Mouse (Mus musculus) embryonic facial prominence, embryonic 13.5 days (tissue): ENCODE results near the gene Mgl2. TPM values are rescaled to one million over a fixed set of nuclear protein-coding genes. Genes with fewer than 3 reads are reported as not detected.

Experiments
- ATAC-seq: fragments of 200-750 bp; cut with Nextera tagmentation; 2 replicates; pipeline ENCODE4 v1.8.0; 2017; ENCODE audit warnings: low read depth; ENCODE audit not compliant: insufficient number of reproducible peaks, insufficient read depth, low FRiP score, low TSS enrichment
- H3K27ac ChIP-seq: fragments of 300-500 bp; sonication (generic); 2 replicates; pipeline ENCODE4 v1.5.1; 2015; ENCODE audit warnings: moderate library complexity, mild to moderate bottlenecking, inconsistent platforms
- H3K27me3 ChIP-seq: fragments of 300-500 bp; sonication (generic); 2 replicates; pipeline ENCODE4 v1.6.1; 2015; ENCODE audit warnings: mild to moderate bottlenecking, inconsistent platforms
- H3K36me3 ChIP-seq: fragments of 300-500 bp; sonication (generic); 2 replicates; pipeline ENCODE4 v1.6.1; 2015; ENCODE audit warnings: mild to moderate bottlenecking, inconsistent platforms
- H3K4me1 ChIP-seq: fragments of 300-500 bp; sonication (generic); 2 replicates; pipeline ENCODE4 v1.6.1; 2015; ENCODE audit warnings: inconsistent platforms
- H3K4me2 ChIP-seq: fragments of 300-500 bp; sonication (generic); 2 replicates; pipeline ENCODE4 v1.6.1; 2015; ENCODE audit warnings: moderate library complexity, mild to moderate bottlenecking, inconsistent platforms
- H3K4me3 ChIP-seq: fragments of 300-500 bp; sonication (generic); 2 replicates; pipeline ENCODE4 v1.5.1; 2015; ENCODE audit warnings: mild to moderate bottlenecking, inconsistent platforms
- H3K9ac ChIP-seq: fragments of 300-500 bp; sonication (generic); 2 replicates; pipeline ENCODE4 v1.6.1; 2015; ENCODE audit warnings: mild to moderate bottlenecking, inconsistent platforms
- H3K9me3 ChIP-seq: fragments of 300-500 bp; sonication (generic); 2 replicates; pipeline ENCODE4 v1.6.1; 2016; ENCODE audit warnings: inconsistent platforms
- WGBS: fragments of 180-500 bp; shearing (Covaris S2); methylation state at CpG from one replicate; pipeline ENCODE4 v1.1.7; 2015; ENCODE audit warnings: mixed read lengths; 5-methylcytosine and 5-hydroxymethylcytosine counted together
- polyA plus RNA-seq: library from polyadenylated mRNA; unstranded; fragments of >200 nt; fragmentation: Nextera tagmentation; extraction: Ambion mirVana; gene quantifications from 2 replicates; pipeline ENCODE4 v1.2.1, GENCODE M21; 2015

The Mgl2 gene
- 0.25 and 0.50 TPM in 2 replicates for polyA plus RNA-seq

GRCm38 (mm10) chr11:70129926-70130379 is at the start of gene Mgl2:
Gene Mgl2, plus strand, starts transcription at chr11:70130329.
- ATAC-seq = no peak
- Histone ChIP-seq H3K27me3 (no peaks in the 10 kb centered on the region), H3K9me3 (no peaks in the 10 kb centered on the region), H3K9ac (no peak within 1 kb of the TSS), H3K36me3 (no peaks in the 10 kb centered on the region), H3K4me2 (no peak within 1 kb of the TSS), H3K27ac (no peak within 1 kb of the TSS), H3K4me1 (no peaks in the 10 kb centered on the region), H3K4me3 (no peak within 1 kb of the TSS)
- WGBS = 80% methylated on average over 9 of the region's 9 CpGs

- 84% methylated on average over 15 of the region's 15 CpGs for WGBS
- no peak for ATAC-seq
- H3K36me3 ChIP-seq = no peaks in the 10 kb centered on the region
- H3K9me3 ChIP-seq = no peaks in the 10 kb centered on the region
- no peak overlapping the region for H3K27ac ChIP-seq
- no peak overlapping the region for H3K9ac ChIP-seq
- no peaks in the 10 kb centered on the region for H3K4me1 ChIP-seq
- no peaks in the 10 kb centered on the region for H3K27me3 ChIP-seq
- H3K4me2 ChIP-seq = no peak overlapping the region
- no peak overlapping the region for H3K4me3 ChIP-seq
These were observed 49.1 kb upstream of the Mgl2 start for GRCm38 (mm10) chr11:70080803-70081590.

DNA sequence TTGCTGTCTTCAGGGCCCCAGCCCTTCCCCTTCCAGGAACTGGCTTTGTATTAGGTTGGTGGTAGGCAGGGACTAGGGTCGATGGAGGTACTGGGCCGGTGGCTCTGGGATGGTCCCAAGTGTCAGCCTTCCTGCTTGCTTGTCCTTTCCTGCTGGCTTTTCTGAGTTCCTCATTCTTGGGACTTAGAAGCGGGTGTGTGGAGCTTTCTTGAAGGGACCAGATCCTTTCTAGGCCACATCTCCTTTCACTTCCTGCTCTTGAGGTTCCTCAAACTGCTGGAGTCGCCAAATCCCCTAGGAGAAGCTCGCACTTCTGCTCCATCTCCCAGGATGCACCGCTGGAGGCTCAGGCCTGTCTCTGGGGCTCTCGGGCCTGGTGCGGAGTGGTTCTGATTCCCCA is 45.6 kb upstream of the Mgl2 start:
- no peaks in the 10 kb centered on the region for H3K27me3 ChIP-seq
- 80% methylated on average over 8 of the region's 8 CpGs for WGBS
- no peak for ATAC-seq

DNA sequence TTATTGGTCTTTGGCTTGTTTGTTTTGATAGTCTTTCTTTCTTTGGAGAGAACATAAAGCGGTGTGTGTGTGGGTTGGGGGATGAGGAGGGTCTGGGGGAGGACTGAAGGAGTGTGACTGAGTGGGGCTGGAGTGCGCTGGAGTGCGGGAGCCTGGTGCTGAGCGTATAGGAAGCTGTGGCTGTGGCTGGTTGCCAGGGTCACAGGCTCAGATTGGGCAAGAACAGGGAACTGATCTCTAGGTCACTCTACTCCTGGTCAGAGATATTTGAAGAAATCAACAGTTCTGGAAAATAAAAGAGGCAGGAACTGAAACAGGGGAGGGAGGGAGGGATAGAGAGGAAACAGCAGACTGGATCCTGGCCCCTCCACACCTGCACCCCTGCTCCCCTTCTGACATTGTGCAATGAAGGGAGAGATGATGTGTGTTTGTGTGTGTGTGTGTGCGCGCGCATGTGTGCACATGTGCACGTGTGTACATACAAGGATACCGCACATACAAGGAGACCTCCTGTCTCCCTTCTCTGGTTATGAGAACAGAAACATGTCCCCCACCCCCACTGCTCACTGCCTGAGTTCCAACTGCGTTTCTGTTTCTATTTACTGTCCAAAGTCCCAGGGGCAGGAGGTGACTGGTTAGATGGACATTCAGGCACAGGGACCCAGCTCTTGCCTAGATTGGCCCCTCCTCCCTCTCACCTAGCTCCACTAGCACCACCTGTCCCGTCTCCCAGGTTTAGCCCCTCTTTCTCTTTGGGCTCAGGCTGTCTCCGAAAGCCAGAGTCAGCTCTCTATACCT is 37.9 kb upstream of the Mgl2 start, which contains the start of gene Asgr2:
TSS of gene Asgr2 (plus strand) at position 659 of the 798 bp plus-strand sequence.
- WGBS = 82% methylated on average over 12 of the region's 12 CpGs
- Histone ChIP-seq H3K4me1 (no peaks in the 10 kb centered on the region), H3K9me3 (0 out of 2 replicates have a peak, but pooled peaks cover 3% of the 10 kb centered on the region), H3K4me3 (no peak within 1 kb of the TSS), H3K4me2 (no peak within 1 kb of the TSS), H3K36me3 (no peaks in the 10 kb centered on the region), H3K27me3 (no peaks in the 10 kb centered on the region), H3K27ac (no peak within 1 kb of the TSS), H3K9ac (no peak within 1 kb of the TSS)
- no peak for ATAC-seq

More for the DNA sequence above, 45.6 kb upstream of the Mgl2 start:
- H3K36me3 ChIP-seq = no peaks in the 10 kb centered on the region
- H3K4me2 ChIP-seq = no peak overlapping the region
- H3K9me3 ChIP-seq = 0 out of 2 replicates have a peak, but pooled peaks cover 3% of the 10 kb centered on the region
- no peak overlapping the region for H3K27ac ChIP-seq
- no peak overlapping the region for H3K4me3 ChIP-seq
- no peak overlapping the region for H3K9ac ChIP-seq
- no peaks in the 10 kb centered on the region for H3K4me1 ChIP-seq

GRCm38 (mm10) chr11:70097396-70097795 is 32.7 kb upstream of the Mgl2 start:
- 78% methylated on average over 11 of the region's 11 CpGs for WGBS
- no peak overlapping the region for H3K4me3 ChIP-seq
- no peaks in the 10 kb centered on the region for H3K36me3 ChIP-seq
- no peaks in the 10 kb centered on the region for H3K9me3 ChIP-seq
- H3K4me2 ChIP-seq = no peak overlapping the region
- no peaks in the 10 kb centered on the region for H3K27me3 ChIP-seq
- H3K27ac ChIP-seq = no peak overlapping the region
- ATAC-seq = no peak
- no peak overlapping the region for H3K9ac ChIP-seq
- H3K4me1 ChIP-seq = no peaks in the 10 kb centered on the region

GRCm38 (mm10) chr11:70099102-70099501 is 31.0 kb upstream of the Mgl2 start:
- Histone ChIP-seq H3K27ac (no peak overlapping the region), H3K9ac (no peak overlapping the region), H3K9me3 (no peaks in the 10 kb centered on the region), H3K4me1 (no peaks in the 10 kb centered on the region), H3K4me2 (no peak overlapping the region), H3K4me3 (no peak overlapping the region), H3K27me3 (no peaks in the 10 kb centered on the region), H3K36me3 (no peaks in the 10 kb centered on the region)
- WGBS = 85% methylated on average over 2 of the region's 2 CpGs
- no peak for ATAC-seq

GRCm38 (mm10) chr11:70099809-70100208 is 30.3 kb upstream of the Mgl2 start:
- H3K4me2 ChIP-seq = no peak overlapping the region
- WGBS = 64% methylated on average over 2 of the region's 2 CpGs

DNA sequence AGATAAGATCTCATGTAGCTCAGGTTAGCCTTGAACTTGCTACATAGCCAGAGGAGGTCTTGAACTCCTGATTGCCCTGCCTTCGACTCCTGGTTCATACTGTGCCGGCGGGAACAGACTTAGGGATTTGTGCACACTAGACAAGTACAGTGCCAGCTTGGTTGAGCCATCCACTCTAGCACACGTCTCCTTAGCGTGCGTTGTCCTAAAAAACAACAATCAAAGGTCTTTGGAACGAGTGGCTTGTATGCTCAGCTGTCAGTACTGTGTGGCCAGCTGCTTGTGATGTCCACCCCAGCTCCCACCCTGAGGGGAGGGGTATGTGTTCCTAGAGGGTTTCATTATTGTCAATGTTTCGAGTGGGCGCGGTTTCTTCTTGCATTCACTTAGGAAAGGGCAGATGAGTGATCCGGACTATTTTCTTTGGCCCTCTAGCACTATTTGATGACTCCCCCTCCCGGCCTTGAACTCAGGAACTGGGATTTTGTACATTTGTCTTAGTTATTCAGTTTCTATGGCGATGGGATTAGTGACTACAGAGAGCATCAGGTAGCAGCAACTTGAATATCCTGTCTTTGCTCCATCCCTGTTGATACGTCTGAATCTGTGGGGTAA is 26.3 kb upstream of the Mgl2 start:
- Histone ChIP-seq H3K4me1 (no peaks in the 10 kb centered on the region), H3K4me3 (no peak overlapping the region), H3K27ac (no peak overlapping the region), H3K4me2 (no peak overlapping the region), H3K9me3 (no peaks in the 10 kb centered on the region), H3K9ac (no peak overlapping the region), H3K36me3 (no peaks in the 10 kb centered on the region), H3K27me3 (no peaks in the 10 kb centered on the region)
- no peak for ATAC-seq
- 84% methylated on average over 14 of the region's 14 CpGs for WGBS

More at GRCm38 (mm10) chr11:70099809-70100208, 30.3 kb upstream of the Mgl2 start:
- Histone ChIP-seq H3K9me3 (no peaks in the 10 kb centered on the region), H3K27me3 (no peaks in the 10 kb centered on the region), H3K9ac (no peak overlapping the region), H3K36me3 (no peaks in the 10 kb centered on the region), H3K4me3 (no peak overlapping the region), H3K27ac (no peak overlapping the region), H3K4me1 (no peaks in the 10 kb centered on the region)
- ATAC-seq = no peak

GRCm38 (mm10) chr11:70107085-70107484 is 23.0 kb upstream of the Mgl2 start:
- no peaks in the 10 kb centered on the region for H3K36me3 ChIP-seq
- no peaks in the 10 kb centered on the region for H3K27me3 ChIP-seq
- WGBS = 63% methylated on average over 8 of the region's 8 CpGs
- no peak overlapping the region for H3K4me3 ChIP-seq
- no peak overlapping the region for H3K9ac ChIP-seq
- H3K27ac ChIP-seq = no peak overlapping the region
- no peak for ATAC-seq
- no peaks in the 10 kb centered on the region for H3K4me1 ChIP-seq
- H3K4me2 ChIP-seq = no peak overlapping the region
- H3K9me3 ChIP-seq = no peaks in the 10 kb centered on the region

DNA sequence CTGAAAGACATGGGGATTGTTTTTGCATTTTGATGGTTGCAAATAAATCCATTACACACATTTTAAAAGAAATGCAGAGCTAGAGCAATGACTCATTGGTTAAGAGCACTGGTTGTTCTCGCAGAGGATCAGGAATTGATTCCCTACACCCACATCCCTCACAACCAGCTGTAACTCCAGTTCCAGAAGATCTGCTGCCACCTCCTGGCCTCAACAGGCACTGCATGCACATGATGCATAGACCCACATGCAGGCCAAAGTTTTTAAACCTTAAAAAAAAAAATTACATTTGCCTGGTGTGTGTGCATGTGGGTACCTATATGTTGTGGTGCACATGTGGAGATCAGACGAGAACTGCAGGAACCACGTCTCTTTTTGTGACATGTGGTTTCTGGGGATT is 20.0 kb upstream of the Mgl2 start:
- Histone ChIP-seq H3K27me3 (no peaks in the 10 kb centered on the region), H3K9ac (no peak overlapping the region), H3K36me3 (no peaks in the 10 kb centered on the region), H3K4me1 (no peaks in the 10 kb centered on the region), H3K4me3 (no peak overlapping the region), H3K9me3 (no peaks in the 10 kb centered on the region), H3K4me2 (no peak overlapping the region), H3K27ac (no peak overlapping the region)
- ATAC-seq = no peak
- WGBS = 72% methylated on average over 3 of the region's 3 CpGs

DNA sequence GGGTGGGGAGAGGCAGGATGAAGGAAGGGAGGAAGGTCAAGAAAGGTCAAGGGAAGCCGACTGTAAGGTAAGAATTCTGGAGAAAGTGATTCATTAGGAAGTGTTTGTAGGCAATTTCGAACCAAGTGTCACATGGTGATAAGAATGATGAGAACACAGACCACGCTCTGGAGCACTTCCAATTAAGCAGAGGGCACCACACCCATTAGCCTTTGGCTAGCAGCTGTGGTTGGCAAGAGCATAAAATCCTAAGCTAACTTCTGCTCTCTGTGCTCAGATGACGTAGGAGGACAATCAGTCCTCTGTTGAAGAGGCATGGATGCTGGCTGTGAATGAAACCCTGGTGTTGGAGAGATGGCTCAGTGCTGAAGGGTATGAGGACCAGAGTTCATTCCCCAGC is 15.6 kb upstream of the Mgl2 start:
- Histone ChIP-seq H3K9ac (no peak overlapping the region), H3K36me3 (no peaks in the 10 kb centered on the region), H3K27ac (no peak overlapping the region), H3K4me1 (no peaks in the 10 kb centered on the region), H3K4me2 (no peak overlapping the region), H3K27me3 (no peaks in the 10 kb centered on the region), H3K4me3 (no peak overlapping the region), H3K9me3 (no peaks in the 10 kb centered on the region; the same call in 1 of the 2 replicates)
- WGBS = 50% methylated on average over 4 of the region's 4 CpGs
- ATAC-seq = no peak
